Mouse (Mus musculus) mesoderm, embryonic 11.5 days (tissue): ENCODE results near the gene Psmd1.

Source experiments
- DNase-seq: peaks from one replicate; pipeline ENCODE4 v3.0.0-alpha.2; 2012; ENCODE audit warnings: low read depth, low spot score

Psmd1 gene

DNA sequence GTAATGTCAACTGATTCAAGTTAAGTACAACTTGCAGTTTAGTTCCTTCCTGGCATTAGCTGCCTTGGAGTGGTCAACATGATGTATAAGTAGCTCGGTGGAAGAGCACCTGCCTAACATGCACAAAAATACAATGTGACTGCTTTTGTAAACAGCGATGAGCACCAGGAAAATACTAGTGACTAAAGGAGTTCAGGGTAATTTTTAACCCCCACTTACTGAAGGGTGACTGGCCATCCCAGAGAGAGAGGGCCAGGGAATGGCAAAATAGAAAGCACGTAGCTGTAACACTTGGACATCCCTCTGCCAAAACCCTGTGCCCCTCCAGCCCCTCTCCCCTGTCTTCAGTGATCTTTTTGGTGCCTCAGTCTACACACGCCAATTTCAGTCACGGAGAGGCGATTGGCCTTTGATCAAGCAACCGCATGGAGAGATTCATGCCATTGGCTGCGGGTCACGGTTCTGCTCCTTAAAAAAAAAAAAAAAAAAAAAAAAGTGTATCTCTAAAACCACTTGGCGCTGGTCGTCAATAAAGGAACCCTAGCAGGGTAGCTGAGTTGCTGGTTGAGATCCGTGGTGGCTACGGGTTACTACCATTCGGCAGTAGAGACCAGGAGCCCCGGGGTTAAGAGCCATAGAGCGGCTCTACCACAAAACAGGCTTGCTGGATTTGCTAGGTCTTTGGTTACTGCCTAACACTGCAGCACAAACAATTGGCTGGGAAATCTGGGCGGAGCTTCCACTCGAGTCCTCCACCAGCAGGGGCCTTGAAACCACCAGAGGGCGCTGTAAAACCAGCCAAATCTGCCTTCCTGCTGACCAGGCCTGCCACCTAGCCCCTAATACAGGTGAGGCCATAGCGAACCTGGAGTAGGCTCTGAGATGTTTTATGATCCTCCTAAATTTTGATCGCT lies 5.1 kb upstream of the Psmd1 start:
- DNase-seq, result peak; percentile 94

DNA sequence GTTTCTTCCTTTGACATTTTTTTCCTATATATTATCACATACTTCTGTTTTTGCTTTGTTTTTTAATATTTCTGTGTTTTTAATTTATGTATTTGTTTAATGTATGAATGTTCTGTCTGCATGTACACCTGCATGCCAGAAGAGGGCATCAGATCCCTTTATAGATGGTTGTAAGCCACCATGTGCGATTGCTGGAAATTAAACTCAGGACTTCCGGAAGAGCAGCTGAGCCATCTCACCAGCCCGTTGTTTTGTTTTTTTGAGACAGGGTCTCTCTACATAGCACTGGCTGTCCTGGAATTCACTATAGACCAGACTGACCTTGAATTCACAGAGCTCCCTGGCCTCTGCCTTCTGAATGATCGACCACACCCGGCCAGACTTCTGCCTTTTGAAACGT lies 1.7 kb upstream of the Psmd1 start:
- DNase-seq, result no peak

DNA sequence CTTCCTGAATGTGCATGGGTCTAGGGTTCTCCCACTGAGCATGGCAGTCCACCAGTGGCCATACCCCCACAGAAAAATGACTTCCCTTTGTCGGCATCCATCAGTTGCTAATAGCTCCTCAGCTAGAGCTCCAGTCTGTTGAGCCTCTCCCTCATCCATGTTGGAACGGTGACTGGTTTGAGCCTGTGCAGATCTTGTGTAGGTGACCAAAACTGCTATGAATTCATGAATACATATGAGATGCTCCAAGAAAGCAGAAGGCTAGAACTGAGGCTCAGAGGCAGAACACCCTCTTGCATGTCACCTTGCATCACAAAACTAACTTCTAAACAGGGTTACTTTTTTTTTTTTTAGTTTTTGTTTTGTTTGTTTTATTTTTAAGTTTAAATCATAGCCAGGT lies 12.4 kb downstream of the Psmd1 start:
- no peak for DNase-seq

DNA sequence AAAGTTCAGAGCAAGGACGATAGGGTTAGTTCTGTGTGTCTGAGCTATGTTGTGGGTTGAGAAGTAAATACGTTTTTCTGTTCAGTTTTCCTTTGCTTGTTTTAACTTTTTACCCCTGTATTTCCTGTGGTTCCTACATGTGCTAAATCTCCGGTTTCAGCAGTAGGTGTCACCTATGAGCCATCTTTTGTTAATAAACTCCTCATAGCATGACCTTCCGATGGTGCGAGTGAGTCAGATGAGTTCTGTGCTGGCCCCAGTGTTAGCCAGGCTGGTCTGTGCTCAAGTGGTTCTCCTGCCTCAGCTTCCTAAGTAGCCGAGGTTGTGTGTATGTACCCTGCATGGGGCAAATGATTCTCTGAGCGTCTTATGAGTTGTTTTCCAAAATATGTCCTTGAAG lies 30.2 kb downstream of the Psmd1 start:
- DNase-seq, result no peak

DNA sequence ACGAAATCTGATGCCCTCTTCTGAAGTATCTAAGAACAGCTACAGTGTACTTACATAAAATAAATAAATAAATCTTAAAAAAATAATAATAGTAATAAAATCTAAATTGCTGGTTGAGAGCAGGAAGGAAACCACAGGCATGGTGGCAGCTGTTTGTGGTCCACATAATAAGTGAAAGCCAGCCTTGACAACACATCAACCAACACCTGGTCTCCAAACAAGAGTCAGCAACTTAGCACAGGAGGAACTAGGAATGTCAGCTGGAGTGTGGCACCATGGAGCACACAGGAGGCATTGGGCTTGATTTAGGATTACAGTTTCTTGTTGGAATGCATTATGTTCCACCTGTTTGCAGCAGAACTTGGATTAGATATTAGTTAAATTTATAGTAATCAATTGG lies 40.9 kb downstream of the Psmd1 start:
- no peak for DNase-seq

DNA sequence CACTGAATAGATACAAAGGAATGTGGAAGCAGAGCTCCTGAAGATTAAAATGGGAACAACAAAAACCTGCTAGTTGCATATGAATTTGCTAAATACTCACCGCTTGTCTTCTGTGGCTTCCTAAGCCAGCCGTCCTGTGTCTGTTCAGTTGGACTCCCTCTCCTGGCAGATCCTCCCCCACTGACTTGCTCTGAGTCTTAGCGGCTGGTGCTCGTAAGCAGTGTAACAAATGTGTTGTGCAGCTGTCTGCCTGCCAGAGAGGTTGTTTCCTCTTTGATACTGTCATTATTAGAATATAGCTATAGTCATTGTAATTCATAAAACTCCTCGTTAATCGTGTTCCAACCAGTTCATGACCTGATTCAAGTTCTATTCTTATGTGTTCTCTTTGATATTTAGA lies 47.6 kb downstream of the Psmd1 start, which contains the start of gene Htr2b:
TSS of gene Htr2b (minus strand) at position 192 of the 400 bp plus-strand sequence.
- peak; percentile 4 for DNase-seq

DNA sequence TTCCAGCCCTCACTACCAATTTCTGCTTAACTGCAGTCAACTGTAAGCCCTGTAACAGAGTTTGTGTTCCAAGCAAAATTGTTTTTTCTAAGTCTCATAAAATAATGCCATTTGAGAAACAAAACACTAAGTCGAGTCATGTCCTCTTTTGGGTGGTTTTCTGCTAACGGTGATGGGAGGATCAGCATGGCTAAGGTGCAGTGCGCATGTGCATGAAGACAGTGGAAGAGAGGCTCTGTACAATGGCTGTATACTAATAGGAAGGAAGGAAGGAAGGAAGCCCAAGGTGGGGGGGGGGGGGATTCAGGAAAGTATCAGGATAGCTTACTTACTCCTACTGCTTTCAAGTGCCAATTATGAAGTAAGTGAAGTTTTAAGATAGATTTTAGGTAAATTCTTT lies 50.0 kb downstream of the Psmd1 start:
- DNase-seq, result no peak

DNA sequence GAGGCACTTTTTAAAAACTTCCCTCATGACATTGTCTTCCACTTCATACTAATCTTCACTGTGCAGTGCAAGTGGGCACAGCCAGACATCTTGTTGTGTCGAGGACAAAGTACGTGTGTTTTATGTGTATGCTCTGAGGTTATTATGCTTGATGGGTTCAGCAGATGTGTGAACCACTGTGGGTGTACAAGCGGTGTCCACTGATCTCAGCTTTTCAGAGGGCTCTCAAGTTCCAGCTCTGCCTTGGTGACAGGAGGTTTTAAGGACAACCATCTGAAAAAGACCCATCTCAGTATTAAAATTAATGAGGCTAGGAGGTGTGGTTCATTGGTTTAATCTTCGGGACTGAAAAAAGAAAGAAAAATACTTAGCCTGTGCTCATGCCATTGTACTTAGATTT lies 55.4 kb downstream of the Psmd1 start:
- DNase-seq, result no peak

DNA sequence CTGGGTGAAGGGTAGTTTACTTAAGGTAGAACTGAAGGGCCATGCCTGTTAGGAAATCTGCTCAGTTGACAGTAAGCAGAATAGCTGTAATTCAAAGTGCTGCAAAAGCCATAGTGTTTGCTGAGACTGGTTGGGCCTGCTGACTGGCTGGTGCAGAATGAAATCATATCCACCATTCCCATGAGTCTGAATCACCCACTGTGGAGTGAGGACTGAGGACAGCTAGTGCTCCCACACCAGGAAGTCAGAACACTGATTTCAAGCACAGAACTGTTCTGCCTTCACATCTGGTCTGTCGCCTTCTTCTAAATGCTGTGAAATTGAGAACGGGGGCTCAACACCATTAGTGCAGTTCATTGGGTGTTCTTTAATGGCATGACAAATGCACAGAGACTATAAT lies 61.8 kb downstream of the Psmd1 start:
- no peak for DNase-seq

DNA sequence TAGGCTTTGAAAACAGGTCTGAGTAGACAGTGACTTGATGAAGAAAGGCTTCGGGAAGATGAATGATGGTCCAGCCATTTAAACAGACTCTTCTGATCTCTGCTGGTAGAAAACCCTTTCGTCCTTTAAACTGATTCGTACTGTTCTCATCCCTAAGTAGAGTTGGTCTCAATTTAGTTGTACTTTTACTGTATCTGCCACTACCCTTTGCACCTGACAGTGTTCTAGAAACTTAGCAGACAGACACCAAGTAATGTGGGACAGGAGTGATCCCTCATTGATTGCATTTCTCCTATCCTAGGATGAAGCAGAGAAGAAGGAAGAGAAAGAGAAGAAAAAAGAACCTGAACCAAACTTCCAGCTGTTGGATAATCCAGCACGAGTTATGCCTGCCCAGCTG lies 69.2 kb downstream of the Psmd1 start, which contains the start of gene Gm21972:
TSS of gene Gm21972 (plus strand) at position 301 of the 400 bp plus-strand sequence.
- no peak for DNase-seq

DNA sequence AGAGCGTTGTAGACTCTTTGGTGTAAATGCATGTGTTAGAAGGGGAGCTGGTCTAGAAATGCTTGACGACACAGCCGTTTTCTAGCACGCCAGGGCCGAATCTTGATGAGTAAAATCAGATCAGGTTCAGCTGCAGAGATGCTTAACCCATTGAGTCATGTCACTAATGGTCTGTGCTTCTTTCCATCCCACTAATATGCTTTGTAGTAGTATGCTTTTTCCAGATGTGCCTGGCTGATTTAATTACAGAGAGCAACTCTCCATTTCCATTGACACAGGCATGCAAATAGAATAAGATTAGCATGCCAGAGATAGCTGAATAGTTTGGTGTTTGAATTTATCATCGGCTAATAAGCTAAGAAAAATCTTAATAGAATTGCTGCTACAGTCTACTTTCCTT lies 71.1 kb downstream of the Psmd1 start:
- DNase-seq, result no peak

DNA sequence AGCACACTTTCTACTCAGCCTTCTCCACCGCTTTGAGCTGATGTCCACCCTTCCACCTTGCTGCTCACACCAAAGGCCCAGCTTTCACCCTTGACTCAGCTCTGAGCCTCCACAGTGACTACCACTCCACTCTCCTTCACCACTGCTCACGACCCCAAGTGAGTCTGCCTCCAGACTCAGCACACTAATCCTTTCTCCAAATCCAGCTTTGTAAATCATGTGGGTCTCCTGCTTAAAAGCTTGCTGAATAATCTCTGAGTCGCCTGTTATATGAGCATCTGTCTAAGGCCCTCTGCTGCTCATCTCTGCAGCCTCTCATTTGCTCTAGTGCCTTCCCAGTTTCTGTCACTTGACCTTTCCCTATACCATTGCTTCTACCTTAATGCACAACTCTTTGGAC lies 76.9 kb downstream of the Psmd1 start:
- DNase-seq, result no peak

DNA sequence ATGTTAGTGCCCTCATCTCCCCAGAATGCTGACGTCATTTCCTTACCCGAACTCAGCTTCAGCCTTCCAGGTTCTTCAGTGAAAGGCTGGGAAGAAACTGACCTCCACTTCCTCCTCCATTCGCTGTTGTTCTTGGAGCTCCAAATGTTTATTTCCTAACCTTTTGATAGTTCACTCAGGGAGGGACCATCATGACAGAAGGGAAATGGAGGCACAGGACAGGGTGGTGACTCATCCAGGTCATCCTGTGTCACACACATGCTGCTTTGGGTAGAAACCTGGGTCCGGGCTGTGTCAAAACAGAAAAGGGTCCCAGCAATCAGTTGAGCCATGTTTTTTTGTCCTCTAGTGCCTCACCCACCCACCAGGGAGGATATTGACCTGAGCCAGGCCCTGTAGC lies 79.0 kb downstream of the Psmd1 start:
- no peak for DNase-seq

DNA sequence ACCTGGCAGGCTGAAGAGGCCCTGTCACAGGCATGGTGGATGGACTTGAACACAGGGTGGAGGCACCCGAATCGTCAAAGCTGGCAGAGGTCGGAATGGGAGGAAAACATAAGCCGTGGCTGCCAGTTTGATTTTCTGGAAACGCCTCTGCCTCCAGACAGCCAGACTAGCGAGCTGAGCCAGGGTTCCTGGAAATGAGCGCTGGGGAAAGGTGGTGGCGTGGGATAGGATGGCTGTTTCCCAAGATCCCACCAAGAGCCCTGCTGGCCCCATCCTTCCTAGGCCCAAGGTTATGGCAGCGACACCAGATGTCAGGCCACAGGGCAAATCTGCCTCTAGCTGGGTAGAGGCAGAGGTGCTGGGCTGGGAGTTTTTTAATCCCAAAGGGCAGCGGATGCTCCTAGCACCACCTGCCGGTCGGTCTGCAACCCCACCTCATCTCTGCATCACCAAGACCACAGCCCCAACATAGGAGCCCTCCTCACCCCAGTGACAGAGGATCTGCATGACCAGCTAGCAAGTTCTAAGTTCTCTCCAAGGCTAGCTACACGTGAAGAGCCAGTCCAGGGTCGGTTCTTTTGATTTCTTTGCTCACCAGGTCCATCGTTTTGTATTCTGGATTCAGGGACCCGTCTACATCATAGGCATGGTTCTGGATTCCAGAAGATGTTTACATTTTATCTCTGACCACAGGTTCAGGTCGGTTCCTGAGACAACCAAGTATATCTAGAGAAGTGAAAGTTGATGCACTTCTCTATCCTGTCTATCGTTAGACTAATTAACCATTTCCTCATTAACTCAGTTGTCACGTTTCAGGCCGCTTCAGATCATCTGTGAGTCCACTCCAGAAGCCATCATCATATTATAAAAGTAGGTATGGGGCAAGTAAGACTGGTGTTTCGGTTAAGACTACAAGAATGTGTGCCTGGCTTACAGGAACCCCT lies 80.1 kb downstream of the Psmd1 start:
- no peak for DNase-seq

DNA sequence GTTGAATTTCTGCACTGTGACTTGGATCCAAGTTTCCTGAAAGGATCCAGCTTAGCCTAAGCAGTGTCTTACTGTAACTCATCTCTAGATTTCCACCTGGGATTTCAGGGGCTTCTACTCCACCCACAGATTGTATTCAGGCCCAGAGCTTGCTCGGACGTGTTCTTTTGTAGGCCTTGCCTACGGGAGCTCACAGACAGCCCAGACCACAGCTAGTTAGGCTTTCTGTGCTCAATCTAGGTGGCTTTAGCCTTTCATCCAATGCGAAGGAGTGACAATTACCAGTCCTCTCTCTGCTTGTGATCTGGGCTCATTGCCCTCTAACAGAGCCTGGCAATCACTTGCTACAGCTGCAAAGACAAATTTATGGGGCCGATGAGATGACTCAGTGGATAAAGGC lies 82.1 kb downstream of the Psmd1 start:
- DNase-seq, result no peak

DNA sequence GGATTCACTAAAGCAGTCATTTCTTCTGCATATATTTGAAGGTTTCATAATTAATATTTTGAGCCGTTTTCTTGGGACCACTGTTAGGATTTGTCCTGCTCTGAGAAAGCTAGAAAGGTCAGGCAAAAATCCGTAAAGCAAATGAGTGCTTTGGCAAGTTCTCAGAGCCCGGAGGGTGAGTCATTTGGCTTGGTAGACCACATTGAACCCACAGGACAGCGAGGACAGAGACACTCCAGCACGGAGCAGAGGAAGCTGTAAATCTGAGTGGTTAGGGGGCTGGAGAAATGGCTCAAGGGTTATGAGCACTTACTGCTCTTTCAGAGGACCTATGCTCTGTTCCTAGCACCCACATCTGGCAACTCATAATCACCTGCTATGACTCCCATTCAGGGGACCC lies 83.4 kb downstream of the Psmd1 start:
- DNase-seq, result no peak

DNA sequence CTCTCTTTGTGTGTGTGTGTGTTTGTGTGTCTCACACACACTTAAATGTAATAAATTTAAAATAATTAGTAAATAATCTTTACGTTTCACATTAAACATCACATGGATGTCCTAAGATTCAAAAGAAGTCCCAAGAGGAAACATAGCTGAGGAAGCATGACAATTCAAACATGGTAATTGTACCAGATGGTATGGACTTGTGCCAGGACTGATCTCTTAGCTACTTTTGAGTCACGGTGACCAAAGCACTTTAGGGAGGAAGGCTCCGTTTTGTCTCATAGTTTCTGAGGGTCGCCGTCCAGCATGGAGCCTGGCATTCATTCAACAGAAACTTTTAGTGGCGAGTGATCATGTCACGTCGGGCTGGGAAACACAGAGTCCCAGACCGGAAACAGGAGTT lies 84.0 kb downstream of the Psmd1 start:
- DNase-seq, result no peak

DNA sequence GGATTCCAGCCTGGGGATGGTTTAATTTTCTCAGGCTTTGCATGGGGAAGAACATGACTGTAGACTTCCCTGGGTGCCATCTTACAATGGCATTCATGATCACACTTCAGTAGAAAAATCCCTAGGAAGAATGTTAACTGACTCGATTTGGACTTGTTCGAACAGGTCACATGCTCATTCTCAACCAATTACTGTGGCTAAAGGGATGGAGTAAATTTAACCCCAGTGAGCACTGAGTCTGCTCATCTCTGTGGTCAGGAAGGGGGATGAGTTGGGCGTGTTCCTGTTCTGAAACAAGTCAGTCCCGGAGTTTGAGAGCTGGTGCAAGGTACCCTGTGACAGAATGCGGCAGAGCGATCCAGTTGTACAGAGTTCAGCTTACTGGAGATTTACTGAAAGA lies 86.7 kb downstream of the Psmd1 start:
- no peak for DNase-seq

DNA sequence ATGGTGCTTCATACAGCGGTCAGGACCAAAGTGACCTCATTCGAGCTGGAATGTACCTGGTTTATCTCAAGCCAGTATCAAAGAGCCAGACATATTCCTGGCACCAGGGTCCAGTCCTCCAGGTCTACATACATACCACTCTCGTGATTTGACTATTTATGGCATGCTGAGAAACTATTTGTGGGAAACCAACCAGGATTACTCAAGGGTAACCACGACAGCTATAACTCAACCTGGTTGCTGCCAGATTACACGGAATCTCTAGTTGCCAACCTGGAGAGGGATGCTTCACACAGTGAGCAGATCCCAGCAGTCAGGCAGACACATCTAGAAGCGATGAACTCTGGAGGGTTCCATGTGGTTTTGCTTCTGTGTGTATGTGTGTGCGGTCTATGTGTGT lies 87.2 kb downstream of the Psmd1 start:
- DNase-seq, result no peak

DNA sequence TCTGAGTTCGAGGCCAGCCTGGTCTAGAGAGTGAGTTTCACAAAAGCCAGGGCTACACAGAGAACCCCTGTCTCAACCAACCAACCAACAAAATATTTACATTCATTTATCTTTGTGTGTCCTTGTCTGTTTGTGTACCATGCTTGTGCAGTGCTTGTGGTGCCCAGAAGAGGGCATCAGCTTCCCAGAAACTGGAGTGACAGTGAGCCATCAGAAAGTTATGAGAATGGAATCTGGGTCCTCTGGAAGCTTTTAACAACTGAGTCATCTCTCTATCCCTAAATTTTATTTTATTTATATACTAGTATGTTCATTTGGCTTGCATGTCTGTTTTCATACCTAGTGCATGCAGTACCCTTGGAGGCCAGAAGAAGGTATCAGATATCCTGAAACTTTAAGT lies 88.4 kb downstream of the Psmd1 start:
- DNase-seq, result no peak

DNA sequence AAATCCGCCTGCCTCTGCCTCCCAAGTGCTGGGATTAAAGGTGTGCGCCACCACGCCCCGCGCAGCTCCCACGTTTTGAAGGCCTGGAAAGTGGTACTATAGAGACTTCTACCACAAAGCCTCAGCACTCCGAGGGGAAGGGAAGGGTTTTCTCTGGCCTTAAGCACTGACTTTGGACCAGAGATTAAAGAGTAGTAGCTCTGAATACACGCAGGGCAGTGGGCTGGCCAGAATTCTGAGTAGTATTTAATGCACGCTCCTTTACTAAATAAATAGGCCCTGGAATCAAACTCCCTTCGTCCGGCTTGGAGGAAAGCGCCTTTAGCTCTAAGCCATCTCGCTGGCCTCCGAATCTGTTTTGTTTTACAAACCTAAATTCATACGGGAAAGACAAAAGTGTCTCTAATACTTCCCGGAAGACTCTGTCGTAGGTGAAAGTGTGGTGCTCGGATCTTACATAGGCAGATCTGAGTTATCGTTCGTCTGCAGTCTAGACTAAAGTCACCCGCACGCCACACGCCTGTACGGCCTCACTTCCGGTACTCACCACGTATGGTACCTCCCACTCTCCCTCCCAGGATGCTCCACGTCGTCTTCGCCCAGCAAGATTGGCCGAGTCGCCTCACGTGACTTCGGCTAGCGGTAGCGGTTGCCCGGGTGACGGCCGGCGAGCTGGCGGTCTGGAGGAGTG lies 90.1 kb downstream of the Psmd1 start, which contains the start of gene Armc9:
TSS of gene Armc9 (plus strand) at position 648 of the 691 bp plus-strand sequence.
- DNase-seq, result peak; percentile 96

DNA sequence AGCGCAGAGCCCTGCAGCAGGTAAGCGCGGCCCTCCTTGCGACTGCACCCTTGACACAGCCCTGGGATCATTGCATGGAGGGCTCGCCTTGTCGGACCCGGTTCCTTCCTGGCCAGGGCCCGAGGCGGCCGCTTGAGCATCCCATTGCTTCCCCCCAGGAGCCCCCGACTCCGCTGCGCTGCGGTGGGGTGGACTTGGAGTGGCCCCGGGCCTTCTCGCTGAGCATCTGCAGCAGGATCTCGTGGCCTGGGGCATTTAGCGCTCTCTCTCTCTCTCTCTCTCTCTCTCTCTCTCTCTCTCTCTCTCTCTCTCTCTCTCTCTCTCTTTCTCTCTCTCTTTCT lies 90.6 kb downstream of the Psmd1 start:
- no peak for DNase-seq
